Mouse (Mus musculus) kidney, postnatal 0 days (tissue): ENCODE data around the gene Rnf157. TPM values are rescaled to one million over a fixed set of nuclear protein-coding genes. Genes with fewer than 3 reads are reported as not detected.

ENCODE experiments used
- ATAC-seq: fragments of 200-750 bp; cut with Nextera tagmentation; replicated peaks from 2 replicates; pipeline ENCODE4 v1.8.0; 2017; ENCODE audit warnings: low read depth, moderate number of reproducible peaks, moderate TSS enrichment, moderate library complexity; ENCODE audit not compliant: low FRiP score
- DNase-seq: peaks from one replicate; pipeline ENCODE4 v3.0.0-alpha.2; 2016; ENCODE audit warnings: low spot score
- H3K27ac ChIP-seq: fragments of 300-500 bp; sonication (generic); 2 replicates; pipeline ENCODE4 v1.5.1; 2014; ENCODE audit warnings: mild to moderate bottlenecking
- H3K27me3 ChIP-seq: fragments of 300-500 bp; sonication (generic); 2 replicates; pipeline ENCODE4 v1.6.1; 2014; ENCODE audit warnings: low read length, mixed read lengths; ENCODE audit not compliant: insufficient read depth
- H3K36me3 ChIP-seq: fragments of 300-500 bp; sonication (generic); 2 replicates; pipeline ENCODE4 v1.6.1; 2014; ENCODE audit warnings: low read length, mixed read lengths; ENCODE audit not compliant: insufficient read depth
- H3K4me1 ChIP-seq: fragments of 300-500 bp; sonication (generic); replicated peaks from 2 replicates; pipeline ENCODE4 v1.6.1; 2014; ENCODE audit warnings: antibody characterized with exemption, low read length, mixed read lengths; ENCODE audit not compliant: insufficient read depth
- H3K4me2 ChIP-seq: fragments of 300-500 bp; sonication (generic); 2 replicates; pipeline ENCODE4 v1.6.1; 2014; ENCODE audit warnings: mild to moderate bottlenecking, low read length, moderate library complexity, mixed read lengths
- H3K4me3 ChIP-seq: fragments of 300-500 bp; sonication (generic); replicated peaks from 2 replicates; pipeline ENCODE4 v1.5.1; 2014; ENCODE audit warnings: low read depth, low read length
- H3K9ac ChIP-seq: fragments of 300-500 bp; sonication (generic); 2 replicates; pipeline ENCODE4 v1.6.1; 2014; ENCODE audit warnings: low read depth, low read length
- H3K9me3 ChIP-seq: fragments of 300-500 bp; sonication (generic); replicated peaks from 2 replicates; pipeline ENCODE4 v1.6.1; 2016; ENCODE audit warnings: low read length, inconsistent platforms, mixed read lengths
- CTCF ChIP-seq: IDR thresholded peaks from 2 replicates; pipeline ENCODE4 v1.5.1; 2016; ENCODE audit warnings: antibody characterized with exemption, low read depth, mild to moderate bottlenecking, moderate library complexity
- WGBS: fragments of 180-500 bp; shearing (Covaris S2); extraction: QIAGEN DNeasy Blood & Tissue Kit; methylation state at CpG from one replicate; pipeline ENCODE4 v1.1.7; 2014; 5-methylcytosine and 5-hydroxymethylcytosine counted together
- polyA plus RNA-seq: library from polyadenylated mRNA; unstranded; fragments of >200 nt; fragmentation: Nextera tagmentation; extraction: Ambion mirVana; gene quantifications from 2 replicates; pipeline ENCODE4 v1.2.1, GENCODE M21; 2015

The Rnf157 gene
- polyA plus RNA-seq, 1 experiment from 2014 or later: 8.1 TPM

- DNase-seq (no peak), ATAC-seq (no peak)
- Histone ChIP-seq H3K4me3 (no peak overlapping the region), H3K36me3 (0 out of 2 replicates have a peak, but pooled peaks cover 4% of the 10 kb centered on the region), H3K27me3 (no peaks in the 10 kb centered on the region), H3K9me3 (no peaks in the 10 kb centered on the region), H3K27ac (no peak overlapping the region), H3K4me2 (no peak overlapping the region), H3K4me1 (0 out of 2 replicates have a peak, but pooled peaks cover 6% of the 10 kb centered on the region), H3K9ac (no peak overlapping the region)
- no peak for TF ChIP-seq CTCF
- WGBS: 77% methylated on average over 3 of the region's 3 CpGs
These were observed 103.2 kb downstream of the Rnf157 start for GRCm38 (mm10) chr11:116309601-116310000.

DNA sequence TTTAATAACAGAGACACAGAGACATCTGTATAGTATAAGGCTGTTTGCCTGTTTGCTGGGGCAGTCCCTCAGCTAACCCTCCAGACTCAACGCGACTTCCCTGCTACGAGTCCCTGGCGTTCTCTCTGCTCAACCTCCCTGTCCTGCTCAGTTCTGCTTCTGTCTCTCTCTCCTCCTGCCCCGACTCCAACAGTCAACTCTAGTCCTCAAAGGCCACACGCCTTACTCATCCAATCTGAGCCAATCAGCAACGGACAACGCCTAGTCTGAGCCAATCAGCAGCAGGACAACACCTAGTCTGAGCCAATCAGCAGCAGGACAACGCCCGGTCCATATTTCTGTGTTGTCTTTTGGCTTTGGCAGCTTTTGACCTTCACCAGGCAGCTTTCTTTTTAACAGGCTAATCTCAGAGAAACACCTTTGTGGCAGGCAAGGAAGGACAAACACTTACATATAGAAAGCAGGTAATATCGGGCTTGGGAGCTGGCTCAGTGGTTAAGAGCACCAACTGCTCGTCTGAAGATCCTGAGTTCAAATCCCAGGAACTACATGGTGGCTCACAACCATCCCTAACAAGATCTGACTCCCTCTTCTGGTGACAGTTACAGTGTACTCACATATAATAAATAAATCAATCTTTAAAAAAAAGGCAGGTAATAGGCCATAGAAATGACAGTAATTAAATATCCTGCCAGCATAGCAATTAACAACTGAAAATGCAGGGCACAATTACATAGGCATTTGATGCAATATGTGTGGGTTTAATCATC is 104.9 kb downstream of the Rnf157 start:
- Histone ChIP-seq H3K4me2 (no peak overlapping the region), H3K27ac (no peak overlapping the region), H3K4me3 (no peak overlapping the region), H3K9ac (no peak overlapping the region), H3K4me1 (0 out of 2 replicates have a peak, but pooled peaks cover 6% of the 10 kb centered on the region), H3K27me3 (no peaks in the 10 kb centered on the region), H3K36me3 (peaks cover 10% of the 10 kb centered on the region), H3K9me3 (no peaks in the 10 kb centered on the region)
- 93% methylated on average over 12 of the region's 12 CpGs for WGBS
- ATAC-seq (no peak), DNase-seq (no peak)
- TF ChIP-seq CTCF: 0 out of 2 replicates have a peak, but pooled peaks have one; percentile 2

DNA sequence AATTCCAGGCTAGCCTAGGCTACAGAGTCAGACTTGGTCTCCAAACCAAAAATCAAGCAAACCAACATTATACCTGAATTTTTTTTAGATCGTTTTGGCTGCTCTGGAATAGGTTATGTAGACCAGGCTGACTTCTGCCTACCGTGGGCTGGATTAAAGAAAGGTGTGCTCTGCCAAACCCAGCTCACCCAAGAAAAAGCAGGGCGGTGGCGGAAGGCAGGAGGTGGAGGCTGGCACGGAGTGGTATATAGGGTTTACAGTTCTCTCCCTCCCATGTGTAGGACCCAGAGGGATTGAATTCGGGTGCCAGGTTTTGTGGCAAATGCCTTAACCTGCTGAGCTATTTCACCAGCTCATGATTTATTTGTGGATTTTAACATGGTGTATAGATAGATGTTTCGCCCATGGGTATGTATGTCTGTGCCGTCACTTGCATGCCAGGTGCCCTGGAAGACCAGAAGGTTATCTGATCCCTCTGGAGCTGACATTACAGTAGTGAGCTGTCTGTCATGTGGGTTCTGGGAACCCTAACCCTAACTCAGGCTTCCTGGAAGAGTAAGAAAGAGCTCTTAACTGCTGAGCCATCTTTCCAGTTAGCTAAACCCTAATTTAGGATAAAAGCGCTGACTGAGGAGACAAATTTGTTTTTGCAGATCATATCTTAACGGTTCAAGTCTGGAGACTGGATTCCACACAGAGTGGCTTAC is 105.7 kb downstream of the Rnf157 start, which contains the start of gene Exoc7:
Gene Exoc7, minus strand, starts transcription at position 215 of the 707 bp plus-strand sequence.
- Histone ChIP-seq H3K9me3 (no peaks in the 10 kb centered on the region), H3K4me3 (peak within 1 kb of the TSS; percentile 69), H3K36me3 (peaks cover 16% of the 10 kb centered on the region), H3K27ac (peak within 1 kb of the TSS; percentile 26; the same call in 1 of the 2 replicates), H3K27me3 (no peaks in the 10 kb centered on the region), H3K9ac (peak within 1 kb of the TSS; percentile 83), H3K4me2 (peak within 1 kb of the TSS; percentile 89), H3K4me1 (0 out of 2 replicates have a peak, but pooled peaks cover 6% of the 10 kb centered on the region)
- no peak for TF ChIP-seq CTCF
- WGBS: 81% methylated on average over 10 of the region's 10 CpGs
- DNase-seq (no peak), ATAC-seq (peak; percentile 31; the same call in 1 of the 2 replicates)

GRCm38 (mm10) chr11:116306126-116306982 is 106.5 kb downstream of the Rnf157 start:
- Histone ChIP-seq H3K27ac (peak overlapping the region; percentile 26; the same call in 1 of the 2 replicates), H3K4me2 (peak overlapping the region; percentile 89), H3K9ac (peak overlapping the region; percentile 83), H3K36me3 (peaks cover 18% of the 10 kb centered on the region), H3K4me3 (peak overlapping the region; percentile 69), H3K9me3 (no peaks in the 10 kb centered on the region), H3K4me1 (0 out of 2 replicates have a peak, but pooled peaks cover 6% of the 10 kb centered on the region), H3K27me3 (no peaks in the 10 kb centered on the region)
- peak; percentile 96 for DNase-seq
- ATAC-seq: peak; percentile 92
- WGBS: 1% methylated on average over 52 of the region's 53 CpGs
- TF ChIP-seq CTCF: no peak

- WGBS: 100% methylated on average over 2 of the region's 2 CpGs
- ATAC-seq: no peak
- TF ChIP-seq CTCF: peak; percentile 21; the same call in 1 of the 2 replicates
- Histone ChIP-seq H3K4me2 (peak overlapping the region; percentile 89), H3K4me3 (peak overlapping the region; percentile 69; the same call in 1 of the 2 replicates), H3K9ac (no peak overlapping the region; the same call in 1 of the 2 replicates), H3K27ac (no peak overlapping the region), H3K9me3 (no peaks in the 10 kb centered on the region), H3K36me3 (peaks cover 21% of the 10 kb centered on the region), H3K27me3 (no peaks in the 10 kb centered on the region), H3K4me1 (0 out of 2 replicates have a peak, but pooled peaks cover 6% of the 10 kb centered on the region)
- DNase-seq: no peak
These were observed 107.4 kb downstream of the Rnf157 start for GRCm38 (mm10) chr11:116305423-116305822.
